Mouse (Mus musculus): Measurements from ENCODE around the gene Gm28038.

GRCm38 (mm10) chr2:30235593-30235992 lies 45.2 kb upstream of the Gm28038 start:
- TF ChIP-seq CTCF (IDR thresholded peaks at IDR 0.05; ENCODE audit: low read depth) (no peak), EP300 (optimal IDR thresholded peaks at IDR 0.05) (no peak)
